Mouse (Mus musculus) olfactory bulb, adult 2 months (tissue): ENCODE data around the gene Slc2a9. TPM values are rescaled to one million over a fixed set of nuclear protein-coding genes. Genes with fewer than 3 reads are reported as not detected.

ENCODE experiments used
- H3K27ac ChIP-seq: fragments of 200-500 bp; 2 replicates; pipeline ENCODE4 v1.5.1; 2012; ENCODE audit warnings: low read depth, low read length; ENCODE audit not compliant: insufficient read depth
- H3K4me1 ChIP-seq: fragments of 200-500 bp; 2 replicates; pipeline ENCODE4 v1.6.1; 2012; ENCODE audit warnings: low read length; ENCODE audit not compliant: control insufficient read depth, insufficient read depth
- H3K4me3 ChIP-seq: fragments of 200-500 bp; 2 replicates; pipeline ENCODE4 v1.5.1; 2012; ENCODE audit warnings: mild to moderate bottlenecking, low read depth, low read length, moderate library complexity; ENCODE audit not compliant: insufficient read depth
- CTCF ChIP-seq: fragments of 200-500 bp; IDR thresholded peaks from 2 replicates; pipeline ENCODE4 v1.5.1; 2012; ENCODE audit warnings: low read depth, mild to moderate bottlenecking, low read length, moderate library complexity; ENCODE audit not compliant: insufficient read depth
- POLR2A ChIP-seq: fragments of 200-500 bp; IDR thresholded peaks from 2 replicates; pipeline ENCODE4 v1.6.1; 2012; ENCODE audit warnings: mild to moderate bottlenecking, low read depth, low read length, moderate library complexity; ENCODE audit not compliant: insufficient read depth
- WGBS: fragments of 180-500 bp; shearing (Covaris S2); methylation state at CpG from one replicate; pipeline ENCODE4 v1.1.7; 2018; 5-methylcytosine and 5-hydroxymethylcytosine counted together
- polyA plus RNA-seq: library from polyadenylated mRNA; stranded (reverse); fragments of >200 nt; gene quantifications from 2 replicates; pipeline ENCODE4 v1.2.4, GENCODE M21; 2012; ENCODE audit warnings: low replicate concordance; ENCODE audit not compliant: missing spikeins, insufficient read depth, insufficient read length

The Slc2a9 gene
- polyA plus RNA-seq, 1 experiment = not detected

DNA sequence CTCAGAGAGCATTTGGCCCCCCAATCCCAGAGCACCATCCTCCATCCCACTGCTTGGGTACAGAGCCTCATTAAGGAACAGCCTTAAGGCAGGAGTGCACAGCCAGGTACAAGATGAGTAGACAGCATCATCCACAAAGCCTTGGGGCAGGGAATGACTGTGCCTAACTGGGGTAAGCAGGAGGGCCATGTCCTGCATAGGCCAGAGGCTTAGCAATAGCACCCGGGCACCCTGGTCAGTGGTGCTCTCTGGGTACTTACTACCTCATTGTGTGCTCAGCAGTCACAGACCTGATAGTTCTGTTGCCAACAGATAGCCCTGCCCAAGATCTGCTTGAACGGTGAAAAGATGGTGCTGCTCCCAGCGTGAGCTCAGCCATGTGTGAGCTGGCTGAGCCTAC, 52.0 kb downstream of the Slc2a9 start:
- H3K27ac ChIP-seq = no peak overlapping the region
- TF ChIP-seq CTCF (no peak), POLR2A (no peak)
- H3K4me3 ChIP-seq = no peak overlapping the region
- WGBS = 91% methylated on average over 3 of the region's 3 CpGs
- peaks cover 7% of the 10 kb centered on the region for H3K4me1 ChIP-seq

DNA sequence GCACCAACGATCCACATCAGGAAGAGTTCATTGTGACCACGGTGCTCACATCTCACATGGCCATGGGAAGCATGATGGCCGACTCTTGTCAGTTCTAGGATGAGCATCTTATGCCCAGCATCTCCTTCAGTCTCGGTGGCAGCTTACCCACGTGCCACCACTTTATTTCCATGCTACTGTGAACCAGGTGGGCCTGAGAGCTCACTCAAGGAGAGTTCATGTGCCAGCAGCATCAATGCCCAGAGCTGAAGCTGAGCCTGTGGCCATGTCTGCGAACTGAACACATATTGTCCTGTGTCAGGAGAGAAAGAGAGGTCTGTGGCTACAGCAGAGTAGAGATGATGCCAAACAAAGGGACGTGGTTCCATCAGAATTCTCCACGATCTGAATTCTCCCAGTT, 53.3 kb downstream of the Slc2a9 start:
- Histone ChIP-seq H3K27ac (no peak overlapping the region), H3K4me3 (no peak overlapping the region), H3K4me1 (peaks cover 9% of the 10 kb centered on the region)
- TF ChIP-seq POLR2A (no peak), CTCF (no peak)
- WGBS = 89% methylated on average over 8 of the region's 8 CpGs

DNA sequence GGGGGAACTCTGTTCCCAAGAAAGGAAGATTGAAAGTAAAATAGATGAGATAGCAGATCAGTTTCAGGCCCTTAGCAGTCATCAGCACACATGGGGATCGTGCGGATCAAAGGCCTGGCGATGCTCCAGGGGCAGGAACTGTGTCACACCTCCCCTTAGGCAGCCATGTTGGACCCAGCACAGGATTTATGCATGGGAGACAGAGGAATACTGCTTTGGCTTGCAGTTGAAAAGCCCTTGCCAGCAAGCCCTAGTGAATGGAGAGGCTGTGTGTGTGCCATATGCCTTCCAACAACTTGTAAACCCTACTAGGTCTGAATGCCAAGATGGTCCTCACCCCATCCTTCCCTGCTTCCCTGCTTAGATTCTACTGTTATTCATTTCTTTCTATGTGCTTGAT, 54.8 kb downstream of the Slc2a9 start:
- peaks cover 9% of the 10 kb centered on the region for H3K4me1 ChIP-seq
- no peak overlapping the region for H3K4me3 ChIP-seq
- 82% methylated on average over 3 of the region's 3 CpGs for WGBS
- no peak for TF ChIP-seq POLR2A
- TF ChIP-seq CTCF = no peak
- no peak overlapping the region for H3K27ac ChIP-seq

DNA sequence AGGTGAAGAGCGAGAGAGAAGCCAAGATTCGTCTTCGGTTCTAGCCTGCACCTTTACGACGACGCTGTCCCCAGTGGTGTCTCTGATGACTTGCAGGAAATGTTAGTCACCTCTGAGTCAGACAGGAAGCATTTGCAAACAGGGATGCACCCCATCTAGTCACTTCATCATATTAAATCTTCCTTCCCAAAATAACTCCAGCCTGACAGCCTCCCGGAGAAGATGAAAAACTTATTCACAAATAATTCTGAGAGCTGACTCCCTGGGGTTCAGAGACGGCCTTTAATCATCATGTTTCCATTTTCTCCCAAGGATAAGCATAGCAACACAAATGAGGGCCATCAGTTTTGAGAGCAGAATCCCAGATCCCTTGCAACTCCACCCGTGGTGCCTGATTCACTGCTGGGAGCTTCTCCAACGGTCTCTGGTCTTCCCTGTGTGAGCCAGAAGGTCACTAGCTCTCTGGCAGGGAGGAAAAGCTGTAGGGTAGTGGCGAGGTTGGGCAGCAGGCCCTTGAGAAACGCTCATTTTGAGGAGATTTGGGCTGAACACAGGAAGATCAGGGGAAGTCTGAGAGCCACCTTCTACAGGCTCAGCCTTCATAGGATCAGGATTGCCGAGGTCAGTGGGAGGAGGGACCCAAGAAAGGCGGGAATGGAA, 56.5 kb downstream of the Slc2a9 start:
- H3K4me3 ChIP-seq = no peak overlapping the region
- H3K4me1 ChIP-seq = peaks cover 9% of the 10 kb centered on the region
- H3K27ac ChIP-seq = peak overlapping the region; percentile 5; the same call in 1 of the 2 replicates
- 41% methylated on average over 14 of the region's 14 CpGs for WGBS
- TF ChIP-seq CTCF (no peak), POLR2A (no peak)

DNA sequence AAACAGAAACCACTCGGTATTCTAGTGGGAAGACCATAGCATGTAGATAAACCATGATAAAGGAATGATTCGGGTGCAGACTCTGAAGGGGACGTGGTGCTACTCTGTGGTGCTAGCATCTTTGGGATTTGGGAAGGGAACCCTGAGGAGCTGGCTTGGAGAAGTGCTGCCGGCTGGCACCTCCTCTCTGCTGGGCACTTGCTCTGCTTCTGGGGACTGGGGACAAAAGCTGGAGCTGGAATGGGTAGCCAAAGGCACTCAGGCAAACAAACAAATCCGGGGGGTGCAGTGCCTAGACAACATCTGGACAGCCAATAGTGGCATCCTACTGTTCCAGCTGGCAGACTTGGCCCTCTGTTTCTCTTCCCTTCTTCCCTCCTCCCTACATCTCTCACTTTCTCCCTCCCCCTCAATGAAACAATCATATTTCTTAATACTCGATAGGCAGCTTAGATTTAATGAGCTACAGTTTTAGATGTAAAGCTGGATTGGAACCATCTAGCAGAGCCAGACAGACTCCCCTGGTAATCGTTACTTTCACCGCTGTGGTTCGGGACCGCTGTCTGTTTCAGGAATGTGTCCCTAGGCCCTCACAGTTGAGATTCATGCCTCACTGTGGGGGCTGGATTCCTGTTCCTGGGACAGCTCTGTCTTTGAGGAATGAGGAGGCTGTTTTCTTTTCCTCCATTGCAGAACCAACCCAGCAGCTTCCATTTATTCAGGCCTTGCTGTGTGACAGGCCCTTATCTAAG, 61.7 kb downstream of the Slc2a9 start:
- Histone ChIP-seq H3K4me1 (peaks cover 11% of the 10 kb centered on the region; the same call in 1 of the 2 replicates), H3K27ac (no peak overlapping the region), H3K4me3 (no peak overlapping the region)
- WGBS = 72% methylated on average over 10 of the region's 10 CpGs
- TF ChIP-seq POLR2A (no peak), CTCF (no peak)

DNA sequence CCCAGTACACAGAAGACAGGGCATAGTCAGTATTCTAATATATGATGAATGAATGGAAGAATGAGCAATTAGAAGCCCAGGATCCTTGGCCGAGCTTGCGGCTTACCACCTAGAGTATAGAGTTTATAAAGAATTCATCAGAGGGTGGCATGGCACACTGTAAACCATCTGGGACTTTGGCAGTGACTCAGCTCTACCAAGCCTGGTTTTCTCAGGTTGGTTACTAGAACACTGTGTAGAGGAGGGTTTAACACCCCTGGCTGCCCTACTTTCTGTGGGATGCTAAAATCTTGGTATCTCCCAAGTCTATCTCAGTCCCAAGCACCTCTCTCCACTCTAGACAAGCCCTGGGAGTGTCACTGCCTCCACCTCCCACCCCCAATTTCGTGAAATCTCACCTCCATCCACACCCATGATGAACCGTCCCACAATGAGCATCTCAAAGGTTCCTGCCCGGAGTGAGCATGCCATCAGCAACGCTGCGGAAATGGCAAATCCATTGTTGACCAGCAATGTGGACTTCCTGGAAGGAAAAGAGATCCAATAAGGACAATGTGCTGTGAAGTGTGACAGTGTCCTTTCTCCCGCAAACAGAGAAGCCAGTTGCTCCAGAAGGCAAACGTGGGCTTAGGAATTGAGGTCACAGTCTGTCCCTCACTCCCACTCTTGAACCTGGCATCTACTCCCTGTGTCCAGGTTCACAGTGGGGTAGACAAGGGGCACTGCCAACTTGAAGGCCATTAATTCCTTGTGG, 62.5 kb downstream of the Slc2a9 start:
- no peak for TF ChIP-seq POLR2A
- no peak for TF ChIP-seq CTCF
- WGBS = 88% methylated on average over 9 of the region's 9 CpGs
- Histone ChIP-seq H3K4me1 (peaks cover 7% of the 10 kb centered on the region; the same call in 1 of the 2 replicates), H3K4me3 (no peak overlapping the region), H3K27ac (no peak overlapping the region)

DNA sequence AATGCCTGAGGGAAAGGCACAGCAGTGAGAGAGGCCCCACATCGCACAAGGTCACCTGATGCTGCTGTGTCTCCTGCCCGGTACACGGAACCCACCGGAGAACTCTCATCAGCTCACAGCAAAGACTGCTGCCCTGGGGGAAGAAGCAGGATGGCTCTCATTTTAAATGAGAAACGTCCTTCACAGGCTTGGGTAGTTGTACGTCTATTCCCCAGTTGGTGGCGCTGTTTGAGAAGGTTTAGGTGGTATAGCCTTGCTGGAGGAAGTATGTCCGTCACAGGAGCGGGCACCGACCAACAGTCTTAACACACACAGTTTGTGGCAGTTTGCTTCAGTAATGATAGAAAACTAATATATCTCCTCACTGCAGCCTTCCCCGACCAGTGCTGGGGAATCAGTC, 66.3 kb downstream of the Slc2a9 start:
- WGBS = 95% methylated on average over 11 of the region's 11 CpGs
- Histone ChIP-seq H3K4me3 (no peak overlapping the region), H3K4me1 (peaks cover 16% of the 10 kb centered on the region; the same call in 1 of the 2 replicates), H3K27ac (no peak overlapping the region)
- TF ChIP-seq POLR2A (no peak), CTCF (no peak)

DNA sequence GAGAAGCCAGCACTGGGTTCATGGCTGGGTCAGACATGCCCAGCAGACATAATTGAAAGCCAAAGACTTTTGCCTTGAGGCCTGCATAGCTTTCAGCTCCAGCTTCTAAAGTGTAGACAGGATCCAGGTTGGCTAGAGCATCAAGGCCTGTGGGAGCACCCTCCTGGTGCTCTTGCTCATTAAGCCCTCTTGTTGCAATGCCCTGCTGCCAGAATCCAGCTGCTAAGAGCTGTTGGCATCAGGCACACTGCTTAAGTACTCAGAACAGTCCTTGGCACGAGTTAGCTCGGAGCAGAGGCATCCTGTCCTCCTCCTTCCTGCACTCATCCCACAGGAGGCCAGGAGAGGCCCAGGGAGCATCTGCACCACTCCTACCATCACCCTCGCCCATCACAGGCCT, 68.1 kb downstream of the Slc2a9 start:
- no peak overlapping the region for H3K4me3 ChIP-seq
- WGBS = 42% methylated on average over 3 of the region's 3 CpGs
- no peak for TF ChIP-seq CTCF
- TF ChIP-seq POLR2A = no peak
- H3K4me1 ChIP-seq = peaks cover 12% of the 10 kb centered on the region; the same call in 1 of the 2 replicates
- no peak overlapping the region for H3K27ac ChIP-seq

DNA sequence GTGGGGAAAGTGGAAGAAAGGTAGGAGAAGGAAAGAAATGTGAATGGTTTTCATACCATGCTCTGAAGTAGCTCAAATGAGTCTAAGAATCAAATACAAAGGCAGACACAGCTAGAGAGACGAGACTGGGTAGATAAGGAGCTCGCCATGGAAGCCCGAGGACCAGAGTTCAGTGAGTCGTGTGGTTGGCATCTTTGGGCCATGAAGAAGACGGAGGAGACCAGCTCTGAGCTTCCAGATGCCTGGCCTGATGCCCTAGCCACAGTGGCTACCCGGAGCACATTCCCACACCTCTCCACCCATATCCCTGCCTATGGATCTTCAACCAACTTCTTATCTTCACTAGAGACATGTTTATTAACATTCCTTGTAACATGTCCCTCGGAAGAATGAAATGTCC, 71.7 kb downstream of the Slc2a9 start:
- Histone ChIP-seq H3K27ac (no peak overlapping the region), H3K4me3 (no peak overlapping the region), H3K4me1 (peaks cover 12% of the 10 kb centered on the region; the same call in 1 of the 2 replicates)
- 90% methylated on average over 7 of the region's 7 CpGs for WGBS
- TF ChIP-seq CTCF (no peak), POLR2A (no peak)
